Mouse (Mus musculus): ENCODE results near the gene Epha3.

The Epha3 gene

GRCm38 (mm10) chr16:63653393-63653918 lies 210.5 kb downstream of the Epha3 start:
- DNase-seq (ENCODE audit: low read depth) = no peak

GRCm38 (mm10) chr16:63650760-63651159 lies 213.2 kb downstream of the Epha3 start:
- no peak for DNase-seq (ENCODE audit: low read depth)

GRCm38 (mm10) chr16:63646577-63646976 lies 217.4 kb downstream of the Epha3 start:
- DNase-seq (ENCODE audit: low read depth) = no peak

- no peak for DNase-seq (ENCODE audit: low read depth)
Measured at GRCm38 (mm10) chr16:63642641-63643040, 221.3 kb downstream of the Epha3 start.

- DNase-seq (ENCODE audit: low read depth) = no peak
Measured at GRCm38 (mm10) chr16:63641603-63642002, 222.4 kb downstream of the Epha3 start.

GRCm38 (mm10) chr16:63638701-63639100 lies 225.3 kb downstream of the Epha3 start:
- DNase-seq (ENCODE audit: low read depth) = no peak

- no peak for DNase-seq (ENCODE audit: low read depth)
Measured at GRCm38 (mm10) chr16:63633748-63634166, 230.2 kb downstream of the Epha3 start.

- DNase-seq (ENCODE audit: low read depth) = no peak
Measured at GRCm38 (mm10) chr16:63625229-63625628, 238.7 kb downstream of the Epha3 start.

- DNase-seq (ENCODE audit: low read depth) = no peak
Measured at GRCm38 (mm10) chr16:63621845-63622244, 242.1 kb downstream of the Epha3 start.

GRCm38 (mm10) chr16:63615396-63615795 lies 248.6 kb downstream of the Epha3 start:
- no peak for DNase-seq (ENCODE audit: low read depth)

GRCm38 (mm10) chr16:63613006-63613405 lies 251.0 kb downstream of the Epha3 start:
- DNase-seq (ENCODE audit: low read depth) = no peak

- DNase-seq (ENCODE audit: low read depth) = no peak
Measured at GRCm38 (mm10) chr16:63600229-63600628, 263.7 kb downstream of the Epha3 start.

GRCm38 (mm10) chr16:63594656-63595055 lies 269.3 kb downstream of the Epha3 start:
- DNase-seq (ENCODE audit: low read depth) = no peak

GRCm38 (mm10) chr16:63569746-63570145 lies 294.2 kb downstream of the Epha3 start:
- no peak for DNase-seq (ENCODE audit: low read depth)

GRCm38 (mm10) chr16:63566106-63566836 lies 297.7 kb downstream of the Epha3 start:
- DNase-seq (ENCODE audit: low read depth) = no peak

- DNase-seq (ENCODE audit: low read depth) = no peak
Measured at GRCm38 (mm10) chr16:63556410-63557146, 307.4 kb downstream of the Epha3 start.

GRCm38 (mm10) chr16:63552531-63552930 lies 311.4 kb downstream of the Epha3 start:
- no peak for DNase-seq (ENCODE audit: low read depth)

GRCm38 (mm10) chr16:63539489-63539888 lies 324.5 kb downstream of the Epha3 start:
- DNase-seq (ENCODE audit: low read depth) = no peak

- DNase-seq (ENCODE audit: low read depth) = no peak
Measured at GRCm38 (mm10) chr16:63528821-63529220, 335.2 kb downstream of the Epha3 start.

- no peak for DNase-seq (ENCODE audit: low read depth)
Measured at GRCm38 (mm10) chr16:63517636-63518035, 346.3 kb downstream of the Epha3 start.

GRCm38 (mm10) chr16:63510069-63510468 lies 353.9 kb downstream of the Epha3 start:
- DNase-seq (ENCODE audit: low read depth) = no peak

GRCm38 (mm10) chr16:63506437-63506836 lies 357.5 kb downstream of the Epha3 start:
- no peak for DNase-seq (ENCODE audit: low read depth)

GRCm38 (mm10) chr16:63501456-63501855 lies 362.5 kb downstream of the Epha3 start:
- no peak for DNase-seq (ENCODE audit: low read depth)
